Mouse (Mus musculus): ENCODE results near the gene Gm13694. TPM values are rescaled to one million over a fixed set of nuclear protein-coding genes. Genes with fewer than 3 reads are reported as not detected.
"Not testable (repeated sequence)": the region's sequence is repeated elsewhere in the genome, so short reads cannot be mapped to it uniquely, and the experiment has no call there.

The Gm13694 gene
- polyA plus RNA-seq, 1 experiment from 2014 or later = not detected

- not testable (repeated sequence) for DNase-seq (ENCODE audit: low spot score, missing footprints); H3K9ac ChIP-seq (ENCODE audit: low read length); H3K36me3 ChIP-seq (ENCODE audit: control insufficient read depth, insufficient read depth, low read length); H3K4me3 ChIP-seq (ENCODE audit: low read depth, low read length); ATAC-seq (ENCODE audit: low FRiP score); H3K4me2 ChIP-seq; H3K27me3 ChIP-seq (ENCODE audit: control insufficient read depth, insufficient read depth, low read length); H3K4me1 ChIP-seq (ENCODE audit: control insufficient read depth, insufficient read depth, low read length); H3K27ac ChIP-seq (ENCODE audit: low read depth, low read length); H3K9me3 ChIP-seq (ENCODE audit: control insufficient read depth, low read length)
- no CpG with 5 or more reads among the region's 6 CpGs for WGBS
These were observed 5.7 kb downstream of the Gm13694 start, which contains the start of gene Gm13697 for GRCm38 (mm10) chr2:83984443-83984842. TSS of gene Gm13697 (plus strand) at chr2:83984743.

GRCm38 (mm10) chr2:83990253-83990652 is 11.5 kb downstream of the Gm13694 start, which contains the start of gene Gm13691:
TSS of gene Gm13691 (plus strand) at chr2:83990553.
- not testable (repeated sequence) for H3K9ac ChIP-seq (ENCODE audit: low read length); ATAC-seq (ENCODE audit: low FRiP score); H3K4me2 ChIP-seq; H3K9me3 ChIP-seq (ENCODE audit: control insufficient read depth, low read length); H3K36me3 ChIP-seq (ENCODE audit: control insufficient read depth, insufficient read depth, low read length); H3K4me3 ChIP-seq (ENCODE audit: low read depth, low read length); H3K4me1 ChIP-seq (ENCODE audit: control insufficient read depth, insufficient read depth, low read length); DNase-seq (ENCODE audit: low spot score, missing footprints); H3K27me3 ChIP-seq (ENCODE audit: control insufficient read depth, insufficient read depth, low read length); H3K27ac ChIP-seq (ENCODE audit: low read depth, low read length)
- no CpG with 5 or more reads among the region's 6 CpGs for WGBS

DNA sequence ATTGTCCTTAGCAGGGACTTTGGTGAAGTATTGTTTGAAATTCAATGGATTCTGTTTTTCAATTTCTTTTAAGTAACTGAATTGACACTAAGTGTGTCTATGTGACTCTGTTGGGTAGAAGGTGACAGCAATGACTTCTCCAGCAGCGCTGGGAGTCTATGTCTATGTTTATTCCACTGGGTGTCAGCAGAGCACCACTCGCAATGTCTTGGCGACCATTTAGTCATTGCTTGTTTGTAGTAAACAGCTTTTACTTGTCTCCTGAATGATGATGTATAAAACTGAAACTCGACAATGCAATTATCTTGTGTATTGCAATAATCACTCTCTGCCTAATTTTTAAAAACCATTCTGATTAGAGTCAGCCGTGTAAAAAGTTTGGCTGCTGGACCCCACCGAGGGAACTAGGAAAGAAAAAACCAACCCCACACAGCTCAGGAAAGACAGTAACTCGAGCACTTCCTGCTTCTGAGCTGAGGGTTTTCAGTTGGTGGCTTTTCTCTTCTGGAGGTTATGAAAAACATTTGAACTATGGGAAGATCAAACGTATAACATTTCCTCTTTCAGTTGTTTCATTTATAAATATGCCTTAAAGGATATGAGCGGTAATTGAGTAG is 15.0 kb downstream of the Gm13694 start:
- not testable (repeated sequence) for H3K9ac ChIP-seq (ENCODE audit: low read length); H3K4me2 ChIP-seq; H3K36me3 ChIP-seq (ENCODE audit: control insufficient read depth, insufficient read depth, low read length); H3K9me3 ChIP-seq (ENCODE audit: control insufficient read depth, low read length); H3K27me3 ChIP-seq (ENCODE audit: control insufficient read depth, insufficient read depth, low read length); ATAC-seq (ENCODE audit: low FRiP score); H3K4me1 ChIP-seq (ENCODE audit: control insufficient read depth, insufficient read depth, low read length); H3K27ac ChIP-seq (ENCODE audit: low read depth, low read length); DNase-seq (ENCODE audit: low spot score, missing footprints); H3K4me3 ChIP-seq (ENCODE audit: low read depth, low read length)
- WGBS = 74% methylated on average over 7 of the region's 9 CpGs

DNA sequence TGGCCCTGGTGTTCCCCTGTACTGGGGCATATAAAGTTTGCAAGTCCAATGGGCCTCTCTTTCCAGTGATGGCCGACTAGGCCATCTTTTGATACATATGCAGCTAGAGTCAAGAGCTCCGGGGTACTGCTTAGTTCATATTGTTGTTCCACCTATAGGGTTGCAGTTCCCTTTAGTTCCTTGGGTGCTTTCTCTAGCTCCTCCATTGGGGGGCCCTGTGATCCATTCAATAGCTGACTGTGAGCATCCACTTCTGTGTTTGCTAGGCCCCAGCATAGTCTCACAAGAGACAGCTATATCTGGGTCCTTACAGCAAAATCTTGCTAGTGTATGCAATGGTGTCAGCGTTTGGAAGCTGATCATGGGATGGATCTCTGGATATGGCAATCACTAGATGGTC is 15.8 kb downstream of the Gm13694 start:
- H3K4me3 ChIP-seq (ENCODE audit: low read depth, low read length); H3K9ac ChIP-seq (ENCODE audit: low read length); H3K4me2 ChIP-seq; H3K9me3 ChIP-seq (ENCODE audit: control insufficient read depth, low read length); H3K36me3 ChIP-seq (ENCODE audit: control insufficient read depth, insufficient read depth, low read length); DNase-seq (ENCODE audit: low spot score, missing footprints); ATAC-seq (ENCODE audit: low FRiP score); H3K27me3 ChIP-seq (ENCODE audit: control insufficient read depth, insufficient read depth, low read length); H3K27ac ChIP-seq (ENCODE audit: low read depth, low read length); H3K4me1 ChIP-seq (ENCODE audit: control insufficient read depth, insufficient read depth, low read length): not testable (repeated sequence)
- WGBS = no CpG with 5 or more reads among the region's 3 CpGs

- Histone ChIP-seq H3K9ac (ENCODE audit: low read length) (no peak overlapping the region), H3K27me3 (ENCODE audit: control insufficient read depth, insufficient read depth, low read length) (no peaks in the 10 kb centered on the region), H3K9me3 (ENCODE audit: control insufficient read depth, low read length) (no peaks in the 10 kb centered on the region), H3K36me3 (ENCODE audit: control insufficient read depth, insufficient read depth, low read length) (no peaks in the 10 kb centered on the region), H3K4me3 (ENCODE audit: low read depth, low read length) (no peak overlapping the region), H3K4me1 (ENCODE audit: control insufficient read depth, insufficient read depth, low read length) (no peaks in the 10 kb centered on the region), H3K4me2 (no peak overlapping the region), H3K27ac (ENCODE audit: low read depth, low read length) (no peak overlapping the region)
- ATAC-seq (ENCODE audit: low FRiP score) = no peak
- DNase-seq (ENCODE audit: low spot score, missing footprints) = no peak
- 73% methylated on average over 1 of the region's 1 CpGs for WGBS
These were observed 30.2 kb downstream of the Gm13694 start for GRCm38 (mm10) chr2:84008913-84009312.

DNA sequence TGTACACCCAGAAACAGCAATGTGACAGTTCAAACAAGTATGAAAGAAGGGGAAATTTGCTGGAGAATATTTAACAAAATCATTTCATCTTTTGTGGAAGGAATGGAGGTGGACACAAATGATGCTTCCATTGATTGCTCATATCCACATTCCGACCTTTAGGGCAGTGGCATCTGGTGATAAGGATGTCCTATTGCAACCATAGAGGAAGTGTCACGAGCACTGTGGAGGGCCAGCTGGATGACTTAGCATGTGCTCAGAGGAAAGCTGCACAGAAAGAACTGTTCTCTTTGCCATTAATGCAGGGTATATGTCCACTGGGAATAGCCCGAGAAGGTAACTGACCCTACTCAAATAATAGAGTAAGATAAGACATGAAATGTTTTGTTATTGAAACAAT is 31.1 kb downstream of the Gm13694 start:
- no peak for ATAC-seq (ENCODE audit: low FRiP score)
- H3K4me1 ChIP-seq (ENCODE audit: control insufficient read depth, insufficient read depth, low read length) = no peaks in the 10 kb centered on the region
- H3K9me3 ChIP-seq (ENCODE audit: control insufficient read depth, low read length) = no peaks in the 10 kb centered on the region
- WGBS = 91% methylated on average over 3 of the region's 3 CpGs
- H3K36me3 ChIP-seq (ENCODE audit: control insufficient read depth, insufficient read depth, low read length) = no peaks in the 10 kb centered on the region
- no peak overlapping the region for H3K4me2 ChIP-seq
- no peaks in the 10 kb centered on the region for H3K27me3 ChIP-seq (ENCODE audit: control insufficient read depth, insufficient read depth, low read length)
- no peak for DNase-seq (ENCODE audit: low spot score, missing footprints)
- H3K9ac ChIP-seq (ENCODE audit: low read length) = no peak overlapping the region
- no peak overlapping the region for H3K4me3 ChIP-seq (ENCODE audit: low read depth, low read length)
- H3K27ac ChIP-seq (ENCODE audit: low read depth, low read length) = no peak overlapping the region

DNA sequence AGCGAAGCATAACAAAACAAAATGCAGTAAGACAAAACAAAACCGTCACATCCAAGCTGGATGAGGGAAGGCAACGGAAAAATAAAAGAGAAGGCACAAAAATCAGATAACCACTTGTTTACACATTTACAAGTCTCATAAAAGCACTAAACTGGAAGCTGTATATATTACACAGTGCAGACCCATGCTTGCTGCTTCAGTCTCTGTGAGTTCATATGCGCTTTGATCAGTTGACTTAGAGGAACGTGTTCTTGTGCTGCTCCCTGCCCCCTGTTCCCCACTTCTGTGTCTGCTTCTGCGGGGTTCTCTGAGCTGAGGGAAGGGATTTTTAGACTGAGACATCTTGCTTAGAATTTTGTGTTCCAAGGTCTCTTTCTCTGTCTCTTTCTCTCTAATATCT is 35.8 kb downstream of the Gm13694 start:
- H3K27me3 ChIP-seq (ENCODE audit: control insufficient read depth, insufficient read depth, low read length) = no peaks in the 10 kb centered on the region
- no peak overlapping the region for H3K4me2 ChIP-seq
- WGBS = 82% methylated on average over 6 of the region's 6 CpGs
- DNase-seq (ENCODE audit: low spot score, missing footprints) = no peak
- H3K36me3 ChIP-seq (ENCODE audit: control insufficient read depth, insufficient read depth, low read length) = no peaks in the 10 kb centered on the region
- no peak overlapping the region for H3K27ac ChIP-seq (ENCODE audit: low read depth, low read length)
- ATAC-seq (ENCODE audit: low FRiP score) = no peak
- H3K9ac ChIP-seq (ENCODE audit: low read length) = no peak overlapping the region
- H3K9me3 ChIP-seq (ENCODE audit: control insufficient read depth, low read length) = no peaks in the 10 kb centered on the region
- H3K4me3 ChIP-seq (ENCODE audit: low read depth, low read length) = no peak overlapping the region
- H3K4me1 ChIP-seq (ENCODE audit: control insufficient read depth, insufficient read depth, low read length) = no peaks in the 10 kb centered on the region

GRCm38 (mm10) chr2:84016291-84016690 is 37.6 kb downstream of the Gm13694 start:
- not testable (repeated sequence) for H3K4me1 ChIP-seq (ENCODE audit: control insufficient read depth, insufficient read depth, low read length); H3K9ac ChIP-seq (ENCODE audit: low read length); H3K9me3 ChIP-seq (ENCODE audit: control insufficient read depth, low read length); H3K27ac ChIP-seq (ENCODE audit: low read depth, low read length); H3K4me2 ChIP-seq; H3K4me3 ChIP-seq (ENCODE audit: low read depth, low read length); H3K36me3 ChIP-seq (ENCODE audit: control insufficient read depth, insufficient read depth, low read length); DNase-seq (ENCODE audit: low spot score, missing footprints); H3K27me3 ChIP-seq (ENCODE audit: control insufficient read depth, insufficient read depth, low read length); ATAC-seq (ENCODE audit: low FRiP score)
- 82% methylated on average over 5 of the region's 5 CpGs for WGBS

GRCm38 (mm10) chr2:84018330-84018729 is 39.6 kb downstream of the Gm13694 start:
- ATAC-seq (ENCODE audit: low FRiP score) (no peak), DNase-seq (ENCODE audit: low spot score, missing footprints) (no peak)
- H3K4me2 ChIP-seq = no peak overlapping the region
- no peaks in the 10 kb centered on the region for H3K36me3 ChIP-seq (ENCODE audit: control insufficient read depth, insufficient read depth, low read length)
- 89% methylated on average over 3 of the region's 3 CpGs for WGBS
- H3K27ac ChIP-seq (ENCODE audit: low read depth, low read length) = no peak overlapping the region
- H3K4me1 ChIP-seq (ENCODE audit: control insufficient read depth, insufficient read depth, low read length) = no peaks in the 10 kb centered on the region
- no peaks in the 10 kb centered on the region for H3K27me3 ChIP-seq (ENCODE audit: control insufficient read depth, insufficient read depth, low read length)
- no peaks in the 10 kb centered on the region for H3K9me3 ChIP-seq (ENCODE audit: control insufficient read depth, low read length)
- no peak overlapping the region for H3K4me3 ChIP-seq (ENCODE audit: low read depth, low read length)
- H3K9ac ChIP-seq (ENCODE audit: low read length) = no peak overlapping the region
